Mouse (Mus musculus): ENCODE results near the gene Myof.

The Myof gene

DNA sequence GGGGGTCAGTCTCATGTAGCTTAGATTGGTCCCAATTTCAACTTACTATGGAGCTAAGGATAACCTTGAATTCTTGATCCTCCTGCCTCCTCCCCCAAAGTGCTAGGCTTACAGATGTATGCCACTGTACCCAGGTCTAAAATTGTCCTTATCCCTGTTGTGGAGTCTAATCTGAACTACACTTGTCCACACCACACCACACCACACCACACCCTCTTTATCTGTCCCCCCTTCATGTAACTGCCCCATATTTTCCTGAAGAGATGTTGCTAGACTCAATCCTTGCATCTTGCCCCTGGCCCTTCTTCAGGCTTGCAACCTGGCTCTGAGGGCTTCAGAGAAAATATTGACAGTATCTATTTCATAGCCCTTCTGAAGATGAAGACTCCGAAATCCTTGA, 169.9 kb downstream of the Myof start:
- DNase-seq (ENCODE audit: low spot score): no peak

GRCm38 (mm10) chr19:37867592-37867991, 175.8 kb downstream of the Myof start:
- DNase-seq (ENCODE audit: low spot score): no peak

GRCm38 (mm10) chr19:37866994-37867393, 176.4 kb downstream of the Myof start:
- no peak for DNase-seq (ENCODE audit: low spot score)

GRCm38 (mm10) chr19:37861171-37861570, 182.2 kb downstream of the Myof start:
- DNase-seq (ENCODE audit: low spot score): no peak

DNA sequence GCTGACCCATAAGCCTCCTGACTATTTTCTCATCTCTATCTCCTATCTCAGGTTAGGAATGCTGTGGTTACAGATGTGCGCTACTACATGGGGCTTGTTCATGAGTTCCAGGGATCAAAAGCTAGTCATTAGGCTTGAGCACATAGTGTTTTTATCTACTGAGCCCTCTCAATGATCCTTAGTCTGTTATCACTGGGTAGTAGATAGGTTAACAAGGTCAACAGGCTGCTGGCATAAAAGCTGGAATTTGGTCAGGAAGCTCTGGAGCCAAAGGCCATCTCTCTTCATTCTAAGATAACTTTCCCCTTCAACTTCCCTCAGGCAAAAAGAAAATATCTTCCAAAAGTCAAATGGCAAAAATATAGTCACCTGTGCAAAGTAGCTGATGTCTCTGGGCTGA, 183.1 kb downstream of the Myof start:
- DNase-seq (ENCODE audit: low spot score): no peak

DNA sequence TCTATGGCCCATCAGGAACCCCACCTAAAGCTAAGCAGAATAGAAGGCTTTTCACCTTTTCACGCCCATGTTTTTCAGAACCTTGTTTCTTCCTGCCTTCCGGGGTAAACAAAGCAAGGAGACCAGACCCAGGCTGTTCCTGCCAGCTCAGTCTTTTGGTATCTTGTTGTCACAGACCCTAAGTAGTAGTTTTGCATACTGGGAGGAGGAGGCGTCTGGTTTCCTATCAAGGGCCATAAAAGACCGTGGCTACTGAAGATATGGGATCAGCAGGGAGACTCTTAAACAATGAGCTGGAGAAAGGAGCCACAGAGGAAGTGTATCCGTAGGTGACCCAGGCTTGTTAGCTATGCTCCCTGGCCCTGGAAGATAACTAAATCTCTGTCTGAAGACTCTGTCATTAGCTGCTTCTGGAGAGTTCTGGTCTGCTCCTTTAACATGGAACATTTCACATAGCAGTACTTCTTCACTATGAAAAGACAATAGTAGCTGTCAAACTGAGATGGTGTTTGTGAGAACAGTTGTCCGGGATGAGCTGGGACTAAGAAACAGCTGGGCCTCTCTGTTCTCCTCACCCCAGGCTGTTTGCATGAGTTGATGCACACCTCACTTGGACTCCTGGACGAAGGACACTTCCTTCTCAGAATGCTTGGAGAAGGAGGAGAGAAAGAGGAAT, 184.8 kb downstream of the Myof start:
- no peak for DNase-seq (ENCODE audit: low spot score)

GRCm38 (mm10) chr19:37852056-37852455, 191.3 kb downstream of the Myof start:
- DNase-seq (ENCODE audit: low spot score): no peak

DNA sequence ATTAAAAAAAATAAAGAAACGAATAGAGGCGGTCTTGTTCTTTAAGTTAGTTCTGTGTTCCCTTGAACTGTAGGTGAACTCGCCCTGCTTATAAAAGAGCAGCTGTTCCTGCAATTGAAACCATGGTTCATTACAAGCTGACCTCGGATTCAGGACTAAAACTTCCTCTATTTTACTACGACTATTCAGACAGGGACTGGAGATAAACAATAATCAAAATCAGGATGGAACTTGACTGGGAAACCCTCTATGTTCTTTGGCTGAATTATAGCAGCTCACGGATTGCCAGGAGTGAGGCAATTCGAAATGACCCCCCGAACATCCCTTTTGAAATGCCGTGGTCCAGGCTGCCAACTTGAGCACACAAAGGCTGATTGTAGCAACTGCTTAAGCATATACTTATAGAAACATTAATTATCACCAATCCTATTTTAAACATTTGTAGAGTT, 191.8 kb downstream of the Myof start:
- DNase-seq (ENCODE audit: low spot score): no peak

All from T-cell, adult 2 months (primary cell).